Mouse (Mus musculus): ENCODE results near the gene Cacng4.

Gene Cacng4

DNA sequence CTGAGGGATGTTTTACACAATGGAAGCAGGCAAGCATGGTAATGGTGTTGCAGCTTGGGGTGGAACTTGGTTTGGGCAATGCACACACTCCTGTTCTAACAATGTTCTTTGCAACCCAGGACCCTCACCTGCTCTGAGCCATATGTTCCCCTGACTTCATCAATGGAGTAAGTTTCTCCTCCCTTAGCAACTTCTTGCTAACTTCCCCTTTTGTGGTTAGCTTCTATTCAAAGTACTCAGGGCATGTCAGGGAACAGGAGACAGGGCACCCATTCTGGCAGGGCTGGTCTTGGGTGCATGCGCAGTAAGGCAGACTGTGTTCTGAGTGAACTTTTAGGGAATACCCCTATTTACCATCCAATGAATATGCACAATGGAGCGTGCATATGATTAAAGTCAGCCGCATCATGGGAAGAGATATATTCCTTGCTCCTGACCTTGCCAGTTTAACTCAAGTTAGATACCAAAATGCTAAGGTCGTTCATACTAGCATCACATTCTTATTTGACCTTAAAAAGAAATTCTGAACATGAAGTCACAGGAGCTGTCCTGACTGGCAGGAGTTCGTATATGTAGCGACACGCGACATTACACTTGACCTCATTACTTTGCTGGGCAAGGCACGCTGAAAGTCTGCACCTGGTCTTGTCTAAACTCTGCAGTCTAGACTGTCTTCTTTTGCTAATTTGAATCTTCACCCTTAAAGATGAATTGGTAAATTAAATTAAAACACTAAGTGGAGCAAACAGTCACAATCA lies 73.9 kb downstream of the Cacng4 start:
- no peak for DNase-seq (ENCODE audit: low spot score in 2 of 2)

GRCm38 (mm10) chr11:107716332-107716938 lies 77.9 kb downstream of the Cacng4 start, which contains the start of gene Cacng1:
Cacng1 (minus strand) TSS chr11:107716522.
- DNase-seq (ENCODE audit: low spot score in 2 of 2) = no peak

GRCm38 (mm10) chr11:107714368-107714767 lies 80.0 kb downstream of the Cacng4 start:
- no peak for DNase-seq (ENCODE audit: low spot score in 2 of 2)

- no peak for DNase-seq (ENCODE audit: low spot score in 2 of 2)
Measured at GRCm38 (mm10) chr11:107710379-107710778, 84.0 kb downstream of the Cacng4 start.

DNA sequence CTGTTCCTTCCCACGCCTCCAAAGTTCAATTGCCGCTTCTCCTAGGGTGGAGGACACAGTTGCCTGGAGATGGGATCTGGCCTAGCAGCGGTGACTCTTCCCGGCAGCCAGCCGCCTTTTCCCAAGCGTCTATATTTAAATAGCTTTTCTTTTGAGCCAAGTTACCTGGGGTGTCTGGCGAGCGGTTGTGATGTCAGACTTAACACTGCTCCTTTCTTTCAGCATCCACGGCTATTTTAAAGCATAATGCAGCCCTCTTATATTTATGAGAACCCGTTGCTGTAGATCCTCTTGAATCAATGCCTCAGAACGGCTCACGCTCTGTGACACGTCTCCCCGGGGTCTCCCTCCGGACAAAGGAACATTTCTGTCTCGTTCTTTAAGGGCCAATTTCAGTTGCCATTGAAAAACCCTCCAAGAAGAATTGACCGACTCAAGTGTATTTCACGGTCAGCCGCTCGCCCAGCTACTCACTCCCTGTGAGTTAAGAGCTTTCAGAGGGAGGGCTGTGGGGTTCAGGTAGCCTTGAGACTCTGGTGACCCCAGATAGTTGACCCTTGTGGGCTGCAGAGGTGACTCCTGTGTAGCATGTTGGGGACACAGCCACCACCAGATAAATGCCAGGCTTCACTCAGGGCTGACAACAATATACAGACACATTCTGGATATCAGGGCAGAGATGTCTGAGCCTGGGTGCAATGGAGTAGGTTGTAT lies 86.3 kb downstream of the Cacng4 start:
- DNase-seq (ENCODE audit: low spot score in 2 of 2) = no peak

GRCm38 (mm10) chr11:107705476-107706074 lies 88.8 kb downstream of the Cacng4 start:
- no peak for DNase-seq (ENCODE audit: low spot score in 2 of 2)

DNA sequence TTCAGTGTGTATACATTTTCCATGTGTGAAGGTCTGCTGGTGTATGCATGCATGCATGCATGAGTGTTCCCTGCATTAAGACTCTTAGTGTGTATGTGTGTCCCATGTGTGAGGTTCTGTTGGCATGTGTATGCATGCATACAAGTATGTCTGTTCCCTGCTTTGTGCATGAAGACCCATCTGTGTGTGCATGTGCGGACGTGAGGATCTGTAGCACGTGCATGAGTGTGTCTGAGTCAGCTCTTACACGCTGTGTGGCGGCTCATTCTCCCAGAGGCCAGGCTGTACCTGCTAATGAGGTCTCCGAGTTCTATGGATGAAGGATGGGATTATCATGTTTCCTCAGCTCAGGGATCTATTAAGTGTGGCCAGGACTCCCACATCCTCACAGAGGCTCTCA lies 89.3 kb downstream of the Cacng4 start:
- DNase-seq (ENCODE audit: low spot score in 2 of 2) = no peak

- DNase-seq (ENCODE audit: low spot score in 2 of 2) = no peak
Measured at GRCm38 (mm10) chr11:107703272-107704134, 90.9 kb downstream of the Cacng4 start.

DNA sequence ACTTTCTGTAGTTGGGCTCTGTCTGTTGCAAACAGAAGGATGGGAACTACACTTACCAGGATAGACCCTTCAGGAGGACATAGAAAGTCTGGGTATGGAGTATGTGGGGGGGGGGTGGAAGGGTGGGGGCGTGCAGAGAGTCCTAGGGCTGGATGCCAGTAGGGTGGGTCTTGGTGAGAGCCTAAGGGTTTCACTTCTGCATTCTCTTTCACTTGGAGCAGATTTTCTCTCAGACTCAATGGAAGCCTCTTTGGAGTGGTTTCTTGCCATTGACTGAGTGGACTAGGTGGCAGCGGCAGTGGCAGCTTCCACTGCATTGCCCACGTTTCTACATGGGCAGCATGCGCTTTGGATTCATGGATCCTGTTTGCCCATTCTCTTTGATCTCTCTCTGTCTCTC lies 94.4 kb downstream of the Cacng4 start:
- DNase-seq (ENCODE audit: low spot score in 2 of 2) = no peak

- DNase-seq (ENCODE audit: low spot score in 2 of 2) = no peak
Measured at GRCm38 (mm10) chr11:107693338-107693737, 101.0 kb downstream of the Cacng4 start.

GRCm38 (mm10) chr11:107691569-107691968 lies 102.8 kb downstream of the Cacng4 start:
- DNase-seq (ENCODE audit: low spot score in 2 of 2) = no peak

GRCm38 (mm10) chr11:107688480-107688879 lies 105.9 kb downstream of the Cacng4 start:
- DNase-seq (ENCODE audit: low spot score in 2 of 2) = no peak

DNA sequence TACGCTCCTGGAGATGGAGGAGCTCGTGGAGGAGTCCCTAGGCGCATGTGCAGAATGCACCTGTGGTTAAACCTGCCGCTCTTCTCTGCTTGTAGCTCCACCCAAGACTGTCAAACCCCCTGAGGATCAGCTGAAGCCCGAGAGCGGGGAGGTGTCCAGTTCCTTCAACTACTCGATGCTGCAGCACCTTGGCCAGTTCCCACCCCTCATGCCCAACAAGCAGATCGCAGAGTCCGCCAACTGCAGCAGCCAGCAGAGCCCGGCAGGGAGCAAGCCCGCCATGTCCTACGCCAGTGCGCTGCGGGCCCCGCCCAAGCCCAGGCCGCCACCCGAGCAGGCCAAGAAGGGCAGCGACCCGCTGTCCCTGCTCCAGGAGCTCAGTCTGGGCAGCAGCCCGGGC lies 108.1 kb downstream of the Cacng4 start:
- DNase-seq (ENCODE audit: low spot score in 2 of 2) = no peak

DNA sequence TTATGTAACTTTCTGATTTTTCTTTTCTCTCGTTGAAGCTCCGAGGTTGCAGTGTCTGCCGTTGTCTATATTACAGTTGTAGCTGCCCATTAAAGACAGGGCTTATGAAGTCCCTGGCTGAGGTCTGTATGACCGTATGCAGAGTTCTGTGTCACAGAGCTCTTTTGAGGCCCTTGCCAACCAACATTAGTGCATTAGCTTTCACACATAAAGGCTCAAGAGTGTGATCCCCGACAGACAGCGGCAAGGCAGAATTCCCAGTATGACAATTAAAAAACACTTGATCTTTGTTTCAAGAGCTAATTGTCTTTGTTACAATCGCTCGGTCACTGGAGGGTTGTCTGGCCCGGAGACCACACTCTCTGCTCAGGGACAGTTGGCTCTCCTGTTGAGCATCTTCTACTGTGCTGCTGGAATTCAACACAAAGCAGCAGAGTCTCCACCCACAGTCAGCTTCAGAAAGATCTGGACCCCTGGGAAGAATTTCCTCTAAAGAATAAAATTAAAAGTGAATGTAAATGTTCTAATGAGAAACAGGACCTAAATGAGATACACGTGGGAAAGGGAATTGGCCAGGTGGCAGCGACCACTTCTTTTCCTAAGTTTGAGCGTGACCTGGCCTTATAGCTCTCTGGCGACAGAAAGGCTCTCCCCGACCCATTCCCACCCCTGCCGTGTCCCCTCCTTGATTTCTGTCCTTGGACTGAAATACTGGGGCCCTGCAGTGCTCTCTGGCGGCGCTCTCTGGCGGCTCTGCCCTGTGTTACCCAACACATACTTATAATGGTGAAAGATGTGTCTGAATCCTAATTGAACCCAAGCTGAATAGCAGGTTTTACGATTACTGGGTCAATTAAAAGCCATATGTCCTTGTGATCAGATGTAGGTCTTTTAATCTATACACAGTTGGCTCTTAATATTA lies 110.6 kb downstream of the Cacng4 start:
- no peak for DNase-seq (ENCODE audit: low spot score in 2 of 2)

DNA sequence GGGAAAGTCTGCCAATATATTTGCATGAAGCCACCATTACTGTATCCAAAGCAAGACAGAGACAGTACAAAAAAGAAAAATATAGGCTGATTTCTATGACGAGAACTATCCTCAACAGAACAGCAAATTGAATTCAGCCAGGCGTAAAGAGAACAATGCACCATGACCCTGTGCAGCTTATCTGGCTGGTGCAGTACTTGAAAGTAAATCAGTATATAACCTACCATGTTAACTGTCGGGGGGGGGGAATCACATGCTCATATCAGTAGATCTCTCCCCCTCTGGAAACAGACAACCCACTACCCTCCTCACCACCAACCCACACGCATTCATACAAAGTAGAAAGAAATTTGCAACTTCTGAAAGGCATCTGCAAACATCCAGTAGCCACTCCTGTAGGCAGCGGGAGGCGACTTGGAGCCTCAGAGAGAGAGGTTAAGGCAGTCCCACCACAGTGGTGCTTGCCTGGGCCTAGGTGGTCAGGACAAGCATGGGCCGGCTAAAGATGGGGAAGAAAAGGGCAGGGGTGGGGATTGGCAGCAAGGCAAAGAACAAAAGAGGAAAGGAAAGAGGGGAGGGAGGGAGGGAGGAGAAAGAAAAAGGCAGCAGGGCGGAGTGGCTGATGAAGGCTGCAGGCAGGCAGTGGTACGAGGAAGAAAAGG lies 111.5 kb downstream of the Cacng4 start:
- no peak for DNase-seq (ENCODE audit: low spot score in 2 of 2)

All from thymus, postnatal 10 days (tissue).